Mouse (Mus musculus) CH12.LX (cell line): ENCODE measurements at regions not wholly inside any gene's neighbourhood (a gene's known extent, or its start where the extent isn't known, plus 50 kb on each side); places are given as distances from the start of the nearest gene placed in this dataset.

Source experiments
- DNase-seq: peaks from one replicate; pipeline ENCODE4 v3.0.0-alpha.2; 2013; ENCODE audit errors: extremely low read depth
- H3K27ac ChIP-seq: 2 replicates; pipeline ENCODE4 v1.5.1; 2012; ENCODE audit warnings: low read depth, mild to moderate bottlenecking, control low read depth, moderate library complexity; ENCODE audit not compliant: insufficient read depth
- H3K27me3 ChIP-seq: replicated peaks from 2 replicates; pipeline ENCODE3; 2012; ENCODE audit warnings: inconsistent platforms
- H3K36me3 ChIP-seq, 2 experiments: replicated peaks in 1 of 2; 2 replicates each; pipeline versions ENCODE3 to v1.6.1; 2012; ENCODE audit warnings: inconsistent platforms in 1 of 2, low read length in 1 of 2, mild to moderate bottlenecking in 1 of 2, mixed read lengths in 1 of 2, moderate library complexity in 1 of 2; ENCODE audit not compliant: control insufficient read depth in 1 of 2, insufficient read depth in 1 of 2
- H3K4me1 ChIP-seq, 2 experiments: 2 replicates each; pipeline ENCODE4 v1.6.1; 2012; ENCODE audit warnings: inconsistent platforms in 1 of 2, moderate library complexity in 1 of 2; ENCODE audit not compliant: insufficient read depth in 2 of 2, control insufficient read depth in 1 of 2
- H3K4me2 ChIP-seq: 2 replicates; pipeline ENCODE4 v1.6.1; 2012; ENCODE audit warnings: low read depth, mild to moderate bottlenecking, control low read depth; ENCODE audit not compliant: poor library complexity, insufficient read depth, severe bottlenecking
- H3K4me3 ChIP-seq, 3 experiments: fragments of 150-350 bp in 1 of 3; sonication (generic) in 1 of 3; replicated peaks in 1 of 3; 2 replicates each; pipeline versions ENCODE3 to v1.5.1; 2011 to 2012; ENCODE audit warnings: low read depth in 2 of 3, low read length in 2 of 3, mild to moderate bottlenecking in 2 of 3, moderate library complexity in 2 of 3, control low read depth in 1 of 3, improper control_type of control experiment in 1 of 3, inconsistent platforms in 1 of 3, mixed read lengths in 1 of 3; ENCODE audit not compliant: poor library complexity in 1 of 3
- H3K79me2 ChIP-seq: replicated peaks from 2 replicates; pipeline ENCODE4 v1.6.1; 2012; ENCODE audit warnings: mild to moderate bottlenecking, moderate library complexity; ENCODE audit not compliant: control insufficient read depth, poor library complexity, insufficient read depth, severe bottlenecking; ENCODE audit errors: extremely low read depth
- H3K9ac ChIP-seq: 2 replicates; pipeline ENCODE4 v1.6.1; 2012; ENCODE audit warnings: low read depth, mild to moderate bottlenecking, control low read depth, moderate library complexity; ENCODE audit not compliant: insufficient read depth
- H3K9me3 ChIP-seq: replicated peaks from 2 replicates; pipeline ENCODE3; 2012; ENCODE audit warnings: low read length, inconsistent platforms, mixed read lengths
- BHLHE40 ChIP-seq: IDR thresholded peaks from 2 replicates; pipeline ENCODE4 v1.6.1; 2011; ENCODE audit warnings: mild to moderate bottlenecking, low read depth, low read length, improper control_type of control experiment
- CTCF ChIP-seq, 2 experiments: IDR thresholded peaks in 1 of 2; conservative IDR thresholded peaks in 1 of 2; 2 replicates each; pipeline ENCODE4 v1.5.1; 2011 to 2012; ENCODE audit warnings: low read depth in 2 of 2, low read length in 2 of 2, improper control_type of control experiment in 1 of 2, inconsistent platforms in 1 of 2, mild to moderate bottlenecking in 1 of 2, moderate library complexity in 1 of 2
- E2F4 ChIP-seq: IDR thresholded peaks from 2 replicates; pipeline ENCODE4 v1.6.1; 2011; ENCODE audit warnings: low read depth, low read length, improper control_type of control experiment; ENCODE audit not compliant: insufficient replicate concordance
- ELF1 ChIP-seq: IDR thresholded peaks from 2 replicates; pipeline ENCODE4 v1.6.1; 2014; ENCODE audit warnings: low read depth, mild to moderate bottlenecking, inconsistent platforms, low read length, improper control_type of control experiment
- IRF4 ChIP-seq: IDR thresholded peaks from 2 replicates; pipeline ENCODE4 v1.6.1; 2014; ENCODE audit warnings: low read depth, mild to moderate bottlenecking, inconsistent platforms, low read length, improper control_type of control experiment
- JUND ChIP-seq: conservative IDR thresholded peaks from 2 replicates; pipeline ENCODE4 v1.6.1; 2011; ENCODE audit warnings: low read depth, low read length, improper control_type of control experiment
- KAT2A ChIP-seq: IDR thresholded peaks from 2 replicates; pipeline ENCODE4 v1.6.1; 2012; ENCODE audit warnings: low read length, improper control_type of control experiment, inconsistent platforms; ENCODE audit not compliant: insufficient replicate concordance
- MAFK ChIP-seq: IDR thresholded peaks from 2 replicates; pipeline ENCODE4 v1.6.1; 2011; ENCODE audit warnings: low read length, improper control_type of control experiment; ENCODE audit not compliant: insufficient replicate concordance
- MAX ChIP-seq: IDR thresholded peaks from 2 replicates; pipeline ENCODE4 v1.6.1; 2011; ENCODE audit warnings: low read length, improper control_type of control experiment
- MEF2A ChIP-seq: IDR thresholded peaks from 2 replicates; pipeline ENCODE4 v1.6.1; 2014; ENCODE audit warnings: low read depth, mild to moderate bottlenecking, inconsistent platforms, low read length, improper control_type of control experiment, borderline replicate concordance
- MXI1 ChIP-seq: IDR thresholded peaks from 2 replicates; pipeline ENCODE4 v1.6.1; 2011; ENCODE audit warnings: mild to moderate bottlenecking, low read depth, low read length, improper control_type of control experiment
- MYC ChIP-seq: IDR thresholded peaks from 2 replicates; pipeline ENCODE4 v1.6.1; 2011; ENCODE audit warnings: low read depth, mild to moderate bottlenecking, improper control_type of control experiment, low read length
- NRF1 ChIP-seq: IDR thresholded peaks from 2 replicates; pipeline ENCODE4 v1.6.1; 2014; ENCODE audit warnings: low read depth, mild to moderate bottlenecking, inconsistent platforms, low read length, improper control_type of control experiment, moderate library complexity
- PAX5 ChIP-seq: IDR thresholded peaks from 2 replicates; pipeline ENCODE4 v1.6.1; 2012; ENCODE audit warnings: low read length, inconsistent platforms, mixed read lengths
- POLR2AphosphoS2 ChIP-seq: IDR thresholded peaks from 2 replicates; pipeline ENCODE4 v1.6.1; 2011; ENCODE audit warnings: low read depth, low read length, improper control_type of control experiment
- RAD21 ChIP-seq: IDR thresholded peaks from 2 replicates; pipeline ENCODE4 v1.6.1; 2011; ENCODE audit warnings: low read depth, mild to moderate bottlenecking, low read length, improper control_type of control experiment, moderate library complexity
- RCOR1 ChIP-seq: conservative IDR thresholded peaks from 2 replicates; pipeline ENCODE4 v1.6.1; 2012; ENCODE audit warnings: low read depth, mild to moderate bottlenecking, inconsistent platforms, low read length, improper control_type of control experiment
- SMC3 ChIP-seq: IDR thresholded peaks from 2 replicates; pipeline ENCODE4 v1.6.1; 2011; ENCODE audit warnings: low read depth, low read length, improper control_type of control experiment
- ZC3H11A ChIP-seq: IDR thresholded peaks from 2 replicates; pipeline ENCODE4 v1.6.1; 2012; ENCODE audit warnings: low read depth, mild to moderate bottlenecking, inconsistent platforms, low read length, improper control_type of control experiment
- ZKSCAN1 ChIP-seq: IDR thresholded peaks from 2 replicates; pipeline ENCODE4 v1.6.1; 2012; ENCODE audit warnings: low read depth, inconsistent platforms, low read length, improper control_type of control experiment, borderline replicate concordance
- ZMIZ1 ChIP-seq: IDR thresholded peaks from 2 replicates; pipeline ENCODE4 v1.6.1; 2012; ENCODE audit warnings: low read depth, mild to moderate bottlenecking, inconsistent platforms, low read length, improper control_type of control experiment
- ZNF384 ChIP-seq: IDR thresholded peaks from 2 replicates; pipeline ENCODE4 v1.6.1; 2012; ENCODE audit warnings: low read depth, low read length, improper control_type of control experiment, inconsistent platforms
- dilution Hi-C: fragments of 300-500 bp; cut with MboI; formaldehyde crosslinking; loops from 2 replicates; pipeline ENCODE4 v1.14.3; 2020; ENCODE audit warnings: low sequenced_read_pairs; ENCODE audit not compliant: extremely low pct_unique_long_range_greater_than_20kb, extremely low pct_ligation_motif_present
- in situ Hi-C: fragments of 300-500 bp; cut with MboI; formaldehyde crosslinking; loops from 3 replicates; pipeline ENCODE4 v1.14.3; 2019; ENCODE audit warnings: low sequenced_read_pairs, low pct_ligation_motif_present, low pct_unique_long_range_greater_than_20kb, mixed read lengths

GRCm38 (mm10) chr10:17204153-17204552 lies 518.9 kb upstream of the Cited2 start:
- no peak overlapping the region for H3K4me2 ChIP-seq
- TF ChIP-seq SMC3, result no peak
- 0 out of 2 replicates have a peak, but pooled peaks have one; percentile 6 for TF ChIP-seq ZNF384
- no peak for TF ChIP-seq KAT2A
- TF ChIP-seq, all 38 proteins: peak for 1
- in situ Hi-C loops, result no loop called here
- no peaks in the 10 kb centered on the region for H3K36me3 ChIP-seq
- no peak overlapping the region for H3K4me3 ChIP-seq
- no peak overlapping the region for H3K9ac ChIP-seq
- no peak overlapping the region for H3K27ac ChIP-seq
- H3K79me2 ChIP-seq, result no peaks in the 10 kb centered on the region
- dilution Hi-C loops, result no loop called here
- H3K9me3 ChIP-seq, result no peaks in the 10 kb centered on the region
- no peak for DNase-seq
- H3K4me1 ChIP-seq, result peaks cover 13 to 33% of the 10 kb centered on the region in 2 experiments
- no peaks in the 10 kb centered on the region for H3K27me3 ChIP-seq

GRCm38 (mm10) chr10:17212551-17213309 lies 510.3 kb upstream of the Cited2 start:
- no peak for DNase-seq
- in situ Hi-C loops (no loop called here), dilution Hi-C loops (no loop called here)
- peak overlapping the region; percentile 98 for H3K4me2 ChIP-seq
- peaks cover 2 to 24% of the 10 kb centered on the region in 2 experiments; a peak in 3 of 4 replicates for H3K4me1 ChIP-seq
- no peak overlapping the region for H3K4me3 ChIP-seq
- H3K36me3 ChIP-seq, result no peaks in the 10 kb centered on the region
- H3K9me3 ChIP-seq, result no peaks in the 10 kb centered on the region
- H3K27me3 ChIP-seq, result no peaks in the 10 kb centered on the region
- peak overlapping the region; percentile 9; the same call in 1 of the 2 replicates for H3K9ac ChIP-seq
- no peak overlapping the region for H3K27ac ChIP-seq
- no peak for TF ChIP-seq ZC3H11A
- 0 out of 2 replicates have a peak, but pooled peaks have one; percentile 11 for TF ChIP-seq MAX
- no peak for TF ChIP-seq CTCF (conservative IDR thresholded peaks at IDR 0.05 in 1 of 2, IDR thresholded peaks at IDR 0.05 in 1 of 2; ENCODE audit: low read depth in 2 of 2, low read length in 2 of 2)
- no peak for TF ChIP-seq BHLHE40
- no peak for TF ChIP-seq MXI1
- H3K79me2 ChIP-seq, result no peaks in the 10 kb centered on the region

GRCm38 (mm10) chr10:17213310-17214064 lies 509.5 kb upstream of the Cited2 start:
- dilution Hi-C loops (no loop called here), in situ Hi-C loops (no loop called here)
- peak overlapping the region; percentile 2; the same call in 1 of the 2 replicates for H3K27ac ChIP-seq
- H3K9ac ChIP-seq, result peak overlapping the region; percentile 9
- H3K79me2 ChIP-seq, result no peaks in the 10 kb centered on the region
- peaks cover 2 to 24% of the 10 kb centered on the region in 2 experiments; a peak in 3 of 4 replicates for H3K4me1 ChIP-seq
- H3K4me2 ChIP-seq, result peak overlapping the region; percentile 98
- no peaks in the 10 kb centered on the region for H3K36me3 ChIP-seq
- no peaks in the 10 kb centered on the region for H3K9me3 ChIP-seq
- DNase-seq, result peak; percentile 27
- no peaks in the 10 kb centered on the region for H3K27me3 ChIP-seq
- no peak overlapping the region for H3K4me3 ChIP-seq
- TF ChIP-seq NRF1, result no peak
- TF ChIP-seq PAX5, result no peak
- no peak for TF ChIP-seq MYC
- TF ChIP-seq E2F4, result no peak
- no peak for TF ChIP-seq ZMIZ1
- no peak for TF ChIP-seq ZKSCAN1
- no peak for TF ChIP-seq POLR2AphosphoS2
- TF ChIP-seq RAD21, result no peak; the same call in 1 of the 2 replicates
- no peak for TF ChIP-seq MAFK
- TF ChIP-seq MEF2A, result peak; percentile 38; the same call in 1 of the 2 replicates
- TF ChIP-seq MXI1, result no peak
- no peak for TF ChIP-seq KAT2A
- 0 out of 2 replicates have a peak, but pooled peaks have one; percentile 46 for TF ChIP-seq RCOR1
- peak; percentile 60 for TF ChIP-seq ELF1
- no peak for TF ChIP-seq ZC3H11A
- TF ChIP-seq IRF4, result peak; percentile 53
- TF ChIP-seq BHLHE40, result peak; percentile 77
- 0 out of 2 replicates have a peak, but pooled peaks have one; percentile 29 for TF ChIP-seq JUND
